24 mouse cellular contexts compared by ENCODE assay signal in genomic region chr5:132479227-132479857, GRCm38 (mm10).
A peak's percentile ranks its signal among the peaks of the same experiment; 100 is the strongest.
DNase-seq lines count a peak whose midpoint lies in the region; ATAC-seq lines count a peak whose summit lies in the region.
"Had no signal": no experiment of that assay in that cellular context is flagged by ENCODE, and none has a peak within 500 bp of the region (broad histone marks: within the 10 kb centered on the region; RNA-seq: fewer than 3 reads in every experiment).

No protein-coding gene starts in this region.

- H3K27ac ChIP-seq in forebrain, embryonic 16.5 days (ENCODE audit: low read length) = 0 out of 2 replicates have a peak overlapping the region, but pooled peaks have one; percentile 14
- H3K27ac ChIP-seq in forebrain, embryonic 12.5 days = no peak overlapping the region
- no peak overlapping the region for H3K27ac ChIP-seq in heart, embryonic 13.5 days (replicated peaks)
- H3K27ac ChIP-seq in liver, embryonic 12.5 days = no peak overlapping the region
- H3K27ac ChIP-seq: embryonic facial prominence, embryonic 10.5 days; embryonic facial prominence, embryonic 15.5 days; hindbrain, embryonic 14.5 days; stomach, embryonic 15.5 days had no signal

- H3K4me2 ChIP-seq in forebrain, embryonic 16.5 days (ENCODE audit: low read length) = no peak overlapping the region
- no peak overlapping the region for H3K4me2 ChIP-seq in forebrain, embryonic 12.5 days
- H3K4me2 ChIP-seq in heart, embryonic 13.5 days = peak overlapping the region; percentile 54
- no peak overlapping the region for H3K4me2 ChIP-seq in liver, embryonic 12.5 days
- H3K4me2 ChIP-seq: embryonic facial prominence, embryonic 15.5 days; hindbrain, embryonic 14.5 days; lung, embryonic 14.5 days; midbrain, embryonic 11.5 days; stomach, embryonic 15.5 days had no signal

- peaks cover 44% of the 10 kb centered on the region for H3K4me1 ChIP-seq in forebrain, embryonic 16.5 days (replicated peaks; ENCODE audit: control insufficient read depth, insufficient read depth, low read length)
- peaks cover 42% of the 10 kb centered on the region for H3K4me1 ChIP-seq in forebrain, embryonic 12.5 days
- H3K4me1 ChIP-seq in heart, embryonic 13.5 days = peaks cover 34% of the 10 kb centered on the region
- peaks cover 10% of the 10 kb centered on the region for H3K4me1 ChIP-seq in liver, embryonic 12.5 days

- no peaks in the 10 kb centered on the region for H3K36me3 ChIP-seq in forebrain, embryonic 16.5 days (ENCODE audit: control insufficient read depth, insufficient read depth)
- no peaks in the 10 kb centered on the region for H3K36me3 ChIP-seq in forebrain, embryonic 12.5 days (replicated peaks)
- H3K36me3 ChIP-seq in heart, embryonic 13.5 days = no peaks in the 10 kb centered on the region
- no peaks in the 10 kb centered on the region for H3K36me3 ChIP-seq in liver, embryonic 12.5 days
- H3K36me3 ChIP-seq: embryonic facial prominence, embryonic 10.5 days; embryonic facial prominence, embryonic 15.5 days; stomach, embryonic 15.5 days had no signal

- no peaks in the 10 kb centered on the region for H3K27me3 ChIP-seq in forebrain, embryonic 16.5 days (replicated peaks; ENCODE audit: control insufficient read depth, insufficient read depth, low read length)
- H3K27me3 ChIP-seq in forebrain, embryonic 12.5 days = no peaks in the 10 kb centered on the region
- no peaks in the 10 kb centered on the region for H3K27me3 ChIP-seq in heart, embryonic 13.5 days (replicated peaks)
- H3K27me3 ChIP-seq in liver, embryonic 12.5 days (replicated peaks) = no peaks in the 10 kb centered on the region
- H3K27me3 ChIP-seq: CH12.LX; embryonic facial prominence, embryonic 15.5 days; stomach, embryonic 15.5 days had no signal

- 48% methylated on average over 11 of the region's 11 CpGs for WGBS in forebrain, embryonic 16.5 days
- WGBS in forebrain, embryonic 12.5 days = 42% methylated on average over 11 of the region's 11 CpGs
- WGBS in heart, embryonic 13.5 days = 6% methylated on average over 11 of the region's 11 CpGs
- WGBS in liver, embryonic 12.5 days (ENCODE audit: insufficient replicate concordance) = 20% methylated on average over 11 of the region's 11 CpGs

- H3K9me3 ChIP-seq in forebrain, embryonic 16.5 days (ENCODE audit: control insufficient read depth, low read length) = no peaks in the 10 kb centered on the region
- H3K9me3 ChIP-seq in forebrain, embryonic 12.5 days = no peaks in the 10 kb centered on the region
- H3K9me3 ChIP-seq in heart, embryonic 13.5 days = no peaks in the 10 kb centered on the region
- no peaks in the 10 kb centered on the region for H3K9me3 ChIP-seq in liver, embryonic 12.5 days (replicated peaks)
- H3K9me3 ChIP-seq: embryonic facial prominence, embryonic 10.5 days; embryonic facial prominence, embryonic 15.5 days; stomach, embryonic 15.5 days had no signal

- no peak overlapping the region for H3K4me3 ChIP-seq in forebrain, embryonic 16.5 days (replicated peaks; ENCODE audit: low read length)
- H3K4me3 ChIP-seq in forebrain, embryonic 12.5 days (replicated peaks) = no peak overlapping the region
- peak overlapping the region; percentile 10 for H3K4me3 ChIP-seq in heart, embryonic 13.5 days
- no peak overlapping the region for H3K4me3 ChIP-seq in liver, embryonic 12.5 days
- H3K4me3 ChIP-seq: embryonic facial prominence, embryonic 10.5 days; embryonic facial prominence, embryonic 15.5 days; stomach, embryonic 15.5 days had no signal

- no peak overlapping the region for H3K9ac ChIP-seq in forebrain, embryonic 16.5 days (replicated peaks; ENCODE audit: low read depth, low read length)
- no peak overlapping the region for H3K9ac ChIP-seq in forebrain, embryonic 12.5 days
- 0 out of 2 replicates have a peak overlapping the region, but pooled peaks have one; percentile 1 for H3K9ac ChIP-seq in heart, embryonic 13.5 days
- no peak overlapping the region for H3K9ac ChIP-seq in liver, embryonic 12.5 days
- H3K9ac ChIP-seq: embryonic facial prominence, embryonic 15.5 days; hindbrain, embryonic 14.5 days; lung, embryonic 14.5 days; stomach, embryonic 15.5 days had no signal

- ATAC-seq in forebrain, embryonic 16.5 days = no peak
- no peak for ATAC-seq in forebrain, embryonic 12.5 days (ENCODE audit: low FRiP score)
- no peak for ATAC-seq in heart, embryonic 13.5 days (ENCODE audit: extremely low read depth, insufficient number of reproducible peaks, low FRiP score, low TSS enrichment)
- peak; percentile 46; the same call in 1 of the 2 replicates for ATAC-seq in liver, embryonic 12.5 days
- ATAC-seq: forebrain, embryonic 14.5 days; intestine, postnatal 0 days; midbrain, embryonic 16.5 days had no signal

- intact Hi-C loops in heart, postnatal 14 days (cut with DNase I) = no loop called here

- DNase-seq in heart, postnatal 14 days = no peak
- no peak for DNase-seq in liver
- DNase-seq in kidney, adult 9 months = no peak
- DNase-seq: adrenal gland, adult 8-10 months; cerebellum, adult 8-10 months; cerebellum, postnatal 25 days; gastrocnemius, postnatal 25 days; kidney, postnatal 14 days; lung, embryonic 14.5 days; lung, postnatal 14 days; right cerebral cortex, postnatal 25 days had no signal
